Mouse (Mus musculus) testis, postnatal 14 days (tissue): Measurements from ENCODE around the gene Tstd1.

Experiments used
- DNase-seq: peaks from one replicate; pipeline ENCODE4 v3.0.0; 2021; ENCODE audit warnings: low spot score

Tstd1 gene

DNA sequence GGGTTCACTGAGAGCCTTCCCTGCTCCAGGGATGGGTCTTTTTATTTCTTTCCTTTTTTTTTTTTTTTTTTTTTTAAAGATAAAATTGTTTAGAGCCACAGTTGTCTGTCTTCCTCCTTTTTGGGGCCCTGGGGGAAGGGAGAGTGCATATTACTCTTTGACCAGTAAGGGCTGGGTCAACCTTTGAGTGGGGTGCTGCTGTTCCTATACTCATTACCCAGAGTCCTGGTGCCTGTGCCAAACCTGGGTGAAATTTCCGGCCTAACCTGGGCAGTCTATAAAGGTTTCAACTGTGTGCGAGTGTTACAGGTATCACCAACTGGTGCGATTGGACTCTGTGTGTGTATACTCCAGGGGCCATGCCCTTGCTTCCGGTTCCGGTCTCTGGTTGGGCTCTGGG lies at the start of gene Tstd1:
Tstd1 (plus strand) TSS at position 213 of the 400 bp plus-strand sequence.
- DNase-seq, result no peak

DNA sequence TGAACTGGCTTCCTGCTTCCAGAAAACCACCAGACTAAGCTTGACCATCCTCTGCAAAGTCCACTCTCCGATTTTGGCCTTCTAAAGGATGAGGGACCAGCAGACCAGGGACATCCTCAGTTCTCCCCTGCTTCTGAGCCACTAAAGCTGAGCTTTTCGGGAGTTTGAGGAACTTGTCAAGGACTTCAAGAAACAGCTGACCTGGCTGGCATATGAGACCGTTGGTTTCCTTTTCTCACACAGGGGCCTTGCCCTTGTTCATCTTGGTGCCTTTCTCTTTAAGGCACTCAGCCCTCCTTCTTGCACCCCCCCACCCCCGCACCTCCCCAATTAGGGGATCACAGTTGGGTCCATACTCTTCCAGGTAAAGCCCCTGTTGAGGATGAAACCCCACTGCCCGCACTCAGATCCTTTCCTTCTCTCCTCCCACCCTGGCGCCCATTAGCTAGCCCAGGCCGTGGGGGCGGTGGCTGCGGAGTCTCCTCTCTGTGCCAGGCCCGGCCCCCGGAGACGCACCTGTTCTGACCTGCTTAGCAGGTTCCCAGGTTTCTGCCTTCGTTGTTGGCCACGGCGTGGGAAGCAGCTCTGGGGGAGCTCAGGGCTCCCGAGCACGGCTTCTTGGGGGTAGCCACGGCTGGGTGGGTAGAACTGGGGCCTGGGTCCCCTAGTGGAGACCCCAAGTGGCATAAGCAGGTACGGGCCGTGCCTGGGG lies 48.7 kb upstream of the Tstd1 start, which contains the start of gene Nectin4:
Nectin4 (plus strand) TSS at position 255 of the 712 bp plus-strand sequence.
- DNase-seq, result peak; percentile 21

DNA sequence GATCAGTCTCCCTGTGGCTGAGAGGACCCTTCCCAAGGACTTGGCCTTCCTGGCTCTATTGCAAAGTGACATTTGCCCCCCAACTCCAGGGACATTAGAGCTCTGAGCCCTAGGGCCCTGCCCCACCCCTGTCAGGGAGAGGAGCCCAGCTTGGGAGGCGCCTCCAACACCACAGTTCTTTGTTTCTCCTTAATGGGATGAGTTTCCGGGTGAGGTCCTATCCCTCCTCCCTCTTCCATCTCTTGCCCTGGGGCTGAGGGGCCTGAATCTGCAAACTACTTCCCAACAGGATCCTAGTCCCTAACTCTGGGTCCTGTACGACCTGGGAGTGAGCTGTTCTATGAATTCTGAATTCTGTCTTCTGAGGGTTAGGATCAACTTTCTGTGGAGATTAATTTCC lies 45.8 kb upstream of the Tstd1 start:
- DNase-seq, result no peak

DNA sequence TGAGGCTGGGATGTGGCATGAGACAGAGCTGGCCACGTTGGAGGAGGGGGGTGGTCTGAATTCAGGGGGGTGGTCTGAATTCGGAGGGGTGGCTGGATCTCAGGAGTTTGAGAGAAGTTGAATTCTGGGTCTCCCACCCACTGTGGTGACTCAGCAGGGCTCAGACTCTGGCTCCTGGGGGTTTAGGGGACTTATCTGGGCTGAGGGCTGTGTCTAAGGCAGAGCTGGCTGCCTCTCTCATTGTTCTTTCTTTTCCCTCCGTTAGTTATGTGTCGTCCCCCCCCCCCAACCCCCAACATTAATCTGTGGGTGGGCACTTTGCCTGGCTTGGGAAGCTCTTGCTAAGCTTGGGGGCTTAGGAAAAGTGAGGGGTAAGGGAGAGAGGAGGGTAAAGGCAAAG lies 44.7 kb upstream of the Tstd1 start:
- DNase-seq, result no peak

DNA sequence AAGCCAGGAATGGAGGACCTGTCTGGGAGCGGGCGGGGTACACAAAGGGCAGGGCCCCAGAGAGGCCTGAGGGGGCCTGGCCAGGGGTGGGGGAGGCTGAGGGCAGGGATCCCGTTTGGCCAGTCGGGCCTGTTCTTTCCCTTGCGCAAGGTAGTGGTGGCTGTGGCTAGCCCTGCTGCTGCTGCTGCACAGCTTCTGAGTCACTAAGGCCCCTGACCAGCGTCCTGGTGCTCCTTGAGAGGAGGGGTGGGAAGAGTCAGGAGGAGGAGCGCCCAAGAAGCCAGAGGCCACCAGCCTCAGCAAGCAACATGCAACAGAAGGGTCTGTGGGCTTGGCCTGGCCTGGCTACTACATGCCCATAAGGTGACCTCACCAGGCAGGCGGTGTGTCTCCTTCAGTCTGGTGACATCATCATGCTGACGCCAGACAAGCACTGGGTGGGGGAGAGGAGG lies 43.0 kb upstream of the Tstd1 start:
- no peak for DNase-seq

DNA sequence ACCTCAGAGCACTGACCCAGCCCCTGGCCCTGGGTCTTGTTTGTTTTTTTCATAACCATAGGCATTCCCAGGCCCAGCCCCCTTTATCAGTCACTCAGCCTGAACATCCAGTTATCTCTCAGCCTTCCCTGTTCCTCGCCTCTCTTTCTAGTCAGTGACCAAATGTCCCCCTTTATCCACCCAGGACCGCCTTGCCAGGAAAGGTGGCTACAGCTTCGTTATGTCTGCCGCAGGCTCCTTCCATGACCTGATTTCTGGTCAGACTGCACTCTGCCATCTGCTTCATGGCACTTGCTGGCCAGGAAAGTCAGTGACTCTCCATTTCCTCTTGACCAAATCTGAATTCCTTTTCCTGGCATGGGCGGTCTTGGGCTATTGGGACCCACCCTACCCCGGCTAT lies 40.4 kb upstream of the Tstd1 start:
- DNase-seq, result no peak

DNA sequence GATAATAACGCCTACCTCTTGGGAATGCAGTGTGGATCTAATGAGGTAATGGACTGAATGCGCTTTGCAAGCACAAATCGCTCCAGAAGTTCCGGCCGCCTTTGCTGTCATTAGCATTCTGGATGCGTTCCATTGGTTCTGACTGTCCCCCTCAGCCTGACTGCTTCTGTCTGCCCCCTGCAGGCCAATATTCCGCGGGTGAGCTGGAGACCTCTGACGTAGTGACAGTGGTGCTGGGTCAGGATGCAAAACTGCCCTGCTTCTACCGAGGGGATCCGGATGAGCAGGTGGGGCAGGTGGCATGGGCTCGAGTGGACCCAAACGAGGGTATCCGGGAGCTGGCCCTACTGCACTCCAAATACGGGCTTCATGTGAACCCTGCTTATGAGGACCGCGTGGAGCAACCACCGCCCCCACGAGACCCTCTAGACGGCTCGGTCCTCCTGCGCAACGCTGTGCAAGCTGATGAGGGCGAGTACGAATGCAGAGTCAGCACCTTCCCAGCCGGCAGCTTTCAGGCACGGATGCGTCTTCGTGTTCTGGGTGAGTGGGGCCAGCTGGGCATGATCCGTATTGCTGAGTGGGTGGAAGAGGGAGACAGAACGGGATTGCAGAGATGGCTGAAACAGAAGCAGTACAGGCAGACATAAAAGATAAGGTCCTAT lies 38.6 kb upstream of the Tstd1 start:
- peak; percentile 51 for DNase-seq

DNA sequence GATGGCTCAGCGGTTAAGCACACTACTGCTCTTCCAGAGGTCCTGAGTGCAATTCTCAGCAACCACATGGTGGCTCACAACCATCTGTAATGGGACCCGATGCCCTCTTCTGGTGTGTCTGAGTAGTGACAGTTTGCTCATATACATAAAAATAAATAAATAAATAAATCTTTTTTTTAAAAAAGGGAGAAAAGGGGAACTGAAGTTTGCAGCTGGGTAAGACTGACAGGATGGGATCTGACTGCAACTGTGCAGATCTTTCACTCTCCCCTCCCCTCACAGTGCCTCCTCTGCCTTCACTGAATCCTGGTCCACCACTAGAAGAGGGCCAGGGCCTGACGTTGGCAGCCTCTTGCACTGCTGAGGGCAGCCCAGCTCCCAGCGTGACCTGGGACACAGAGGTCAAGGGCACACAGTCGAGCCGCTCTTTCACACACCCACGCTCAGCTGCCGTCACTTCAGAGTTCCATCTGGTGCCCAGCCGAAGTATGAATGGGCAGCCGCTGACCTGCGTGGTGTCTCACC lies 36.5 kb upstream of the Tstd1 start:
- no peak for DNase-seq

DNA sequence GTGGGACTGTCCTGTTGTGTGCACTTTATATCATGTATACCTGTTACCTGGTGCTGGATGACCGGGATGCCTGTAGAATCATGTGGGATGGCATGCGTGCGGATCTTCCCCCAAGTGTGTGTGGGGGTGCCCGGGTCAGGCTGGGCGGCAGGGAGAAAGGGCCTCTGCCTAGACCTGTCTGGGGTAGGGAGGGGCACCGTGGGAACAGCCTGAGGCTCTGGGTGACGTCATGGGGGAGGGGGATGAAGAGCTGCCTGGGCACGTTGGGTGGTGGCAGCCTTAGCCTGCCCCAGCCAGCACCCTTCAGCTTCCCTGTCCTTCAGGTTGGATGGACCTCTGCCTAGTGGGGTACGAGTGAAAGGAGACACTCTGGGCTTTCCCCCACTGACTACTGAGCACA lies 34.3 kb upstream of the Tstd1 start:
- DNase-seq, result no peak

DNA sequence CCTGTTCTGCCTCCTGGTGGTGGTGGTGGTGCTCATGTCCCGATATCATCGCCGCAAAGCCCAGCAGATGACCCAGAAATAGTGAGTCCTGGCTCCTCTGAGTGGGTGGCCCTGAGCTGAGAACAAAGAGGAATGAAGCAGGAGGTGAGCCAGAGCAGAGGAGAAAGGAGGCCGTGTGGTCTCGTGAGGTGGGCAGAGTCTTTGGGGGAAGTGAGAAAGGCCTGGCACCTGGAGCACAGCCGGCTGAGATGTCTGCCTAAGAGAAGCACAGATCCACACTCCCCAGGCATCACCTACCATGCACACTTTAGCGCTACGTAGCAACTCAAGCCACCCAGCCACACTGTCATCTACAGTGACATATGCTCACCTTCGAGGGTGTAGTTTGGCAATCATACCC lies 33.5 kb upstream of the Tstd1 start:
- no peak for DNase-seq

DNA sequence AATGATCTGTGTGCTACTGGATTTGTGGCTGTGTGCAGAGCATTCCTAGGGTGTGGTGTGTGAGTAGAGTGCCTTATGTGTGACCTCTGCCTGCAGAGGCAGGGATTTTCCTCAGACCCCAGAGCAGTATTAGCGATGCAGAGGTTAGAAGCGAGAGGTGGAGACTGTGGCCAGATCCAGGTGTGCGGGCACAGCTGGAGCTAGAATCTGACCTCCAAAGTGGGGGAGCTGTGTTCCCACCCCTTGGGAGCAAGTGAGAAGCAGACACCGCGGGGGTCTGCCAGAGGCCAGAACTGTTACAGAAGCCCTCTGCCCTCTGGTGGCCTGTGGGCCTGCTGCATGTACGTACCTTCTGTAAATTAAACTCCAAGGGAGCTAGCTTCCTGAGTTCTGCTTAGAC lies 31.6 kb upstream of the Tstd1 start:
- DNase-seq, result no peak

DNA sequence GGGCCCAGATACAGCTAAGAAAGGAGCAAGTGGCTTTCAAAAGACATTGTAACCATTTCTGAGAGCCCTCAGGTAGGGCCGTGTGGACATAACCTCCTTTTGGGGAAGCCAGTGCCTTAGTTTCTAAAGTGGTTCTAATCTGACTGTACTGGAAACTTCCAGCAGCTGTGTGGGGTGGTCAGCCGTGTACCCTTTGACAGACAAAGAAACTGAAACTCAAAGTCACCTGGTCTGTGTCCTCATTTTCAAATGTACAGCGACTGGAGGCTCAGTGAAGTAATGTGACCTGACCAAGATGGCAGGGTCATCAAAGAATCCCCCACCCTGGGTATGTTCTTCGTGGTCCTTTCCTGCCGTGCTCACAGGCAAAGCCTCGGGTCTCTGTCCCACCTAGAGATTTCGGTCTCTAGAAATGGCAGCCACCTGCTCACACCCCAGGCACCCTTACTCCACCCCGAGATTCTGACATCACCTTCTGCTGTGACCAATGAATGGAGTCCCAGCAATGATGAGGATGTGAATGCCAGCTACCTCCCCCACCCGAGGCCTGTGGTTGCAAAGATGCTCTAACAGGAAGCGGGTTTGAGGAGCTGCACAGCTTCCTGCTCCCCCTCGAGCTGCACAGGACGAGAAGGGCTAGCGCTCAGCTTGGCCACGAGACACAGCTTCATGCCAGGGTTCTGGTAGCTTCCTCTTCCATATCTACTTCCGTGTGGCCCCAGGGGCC lies 30.1 kb upstream of the Tstd1 start, which contains the start of gene Arhgap30:
Arhgap30 (plus strand) TSS at position 579 of the 727 bp plus-strand sequence.
- DNase-seq, result no peak

DNA sequence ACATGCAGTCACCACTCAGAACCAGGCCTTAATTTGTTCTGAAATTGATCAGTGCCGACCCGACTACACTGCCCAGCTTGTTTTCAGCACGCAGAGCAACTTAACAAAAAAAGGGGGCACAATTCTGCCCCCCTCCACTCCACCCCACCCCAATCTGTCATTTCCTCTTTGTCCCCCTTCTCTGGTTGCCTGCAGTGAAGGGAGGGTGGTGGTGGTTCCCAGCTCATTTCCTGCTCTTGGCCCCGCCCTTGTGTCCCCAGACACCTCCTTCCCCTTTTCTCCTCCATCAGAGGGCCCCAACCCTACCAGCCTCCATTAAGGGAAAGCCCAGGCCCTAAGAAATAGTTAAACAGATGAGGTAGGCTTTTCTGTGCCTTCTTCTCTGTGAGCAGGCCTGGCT lies 28.6 kb upstream of the Tstd1 start:
- DNase-seq, result no peak

DNA sequence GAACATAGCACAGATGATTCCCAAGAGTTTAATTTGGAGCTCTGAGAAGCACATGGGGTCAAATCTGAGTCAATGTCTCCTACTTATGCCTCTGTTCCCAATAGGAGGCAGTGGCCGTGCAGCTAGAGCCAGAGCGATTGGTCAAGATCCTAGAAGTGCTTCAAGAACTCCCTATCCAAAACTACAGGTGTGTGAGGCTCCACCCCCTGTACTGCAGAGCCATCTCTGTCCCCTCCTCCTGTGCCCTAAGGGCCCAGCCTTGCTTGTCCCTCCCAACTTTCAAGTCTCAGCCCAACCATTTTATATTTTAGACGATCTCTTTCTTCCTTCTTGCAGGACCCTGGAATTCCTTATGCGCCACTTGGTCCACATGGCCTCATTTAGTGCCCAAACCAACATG lies 16.9 kb upstream of the Tstd1 start:
- DNase-seq, result no peak

DNA sequence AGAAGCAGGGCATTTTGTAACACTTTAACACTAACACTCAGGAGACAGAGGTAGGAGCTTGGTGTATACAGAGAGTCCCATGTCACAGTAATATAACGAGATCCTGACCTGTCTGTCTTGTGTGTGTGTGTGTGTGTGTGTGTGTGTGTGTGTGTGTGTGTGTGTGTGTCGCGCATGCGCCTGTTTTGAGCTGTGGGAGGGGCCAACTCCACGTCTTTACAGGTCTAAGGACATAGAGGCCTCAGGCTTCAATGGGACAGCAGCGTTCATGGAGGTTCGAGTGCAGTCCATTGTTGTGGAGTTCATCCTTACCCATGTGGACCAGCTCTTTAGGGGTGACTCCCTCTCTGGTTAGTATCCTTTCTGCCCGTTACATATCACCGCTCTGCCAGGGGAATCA lies 15.7 kb upstream of the Tstd1 start:
- no peak for DNase-seq

DNA sequence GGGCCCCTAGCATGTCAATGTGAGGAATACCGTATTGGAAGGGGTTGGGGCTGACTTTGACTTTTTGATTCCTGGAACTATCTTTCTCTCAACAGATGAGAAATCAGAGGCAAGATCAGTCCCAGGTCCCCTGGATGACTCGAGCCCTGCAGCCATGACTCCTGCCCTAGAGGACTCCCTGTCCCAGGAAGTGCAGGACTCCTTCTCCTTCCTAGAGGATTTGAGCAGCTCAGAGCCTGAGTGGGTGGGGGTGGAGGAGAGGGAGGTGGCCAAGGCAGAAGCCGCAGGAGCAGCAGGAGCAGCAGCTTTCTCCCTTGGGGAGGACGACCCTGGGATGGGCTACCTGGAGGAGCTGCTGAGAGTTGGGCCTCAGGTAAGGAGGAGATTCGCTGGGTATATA lies 11.4 kb upstream of the Tstd1 start:
- DNase-seq, result no peak

DNA sequence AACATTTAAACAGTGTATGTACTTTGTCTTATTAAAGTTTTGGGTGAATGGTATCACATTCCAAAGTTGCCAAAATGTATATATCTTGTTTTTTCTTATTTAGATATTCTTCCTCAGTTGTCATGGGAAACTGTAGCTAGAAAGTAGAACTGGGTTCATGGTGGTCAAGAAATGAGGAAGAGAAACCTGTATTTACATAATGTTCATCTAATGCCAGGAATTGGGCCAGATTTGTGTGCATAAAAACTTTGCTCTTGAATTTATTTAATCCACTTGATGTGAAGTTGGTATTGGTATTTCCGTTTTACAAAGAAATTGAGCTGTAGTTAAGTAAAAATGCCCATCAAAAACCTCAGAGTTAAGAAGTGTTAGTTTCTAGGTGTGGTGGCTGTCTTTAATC lies 8.4 kb upstream of the Tstd1 start:
- DNase-seq, result no peak

DNA sequence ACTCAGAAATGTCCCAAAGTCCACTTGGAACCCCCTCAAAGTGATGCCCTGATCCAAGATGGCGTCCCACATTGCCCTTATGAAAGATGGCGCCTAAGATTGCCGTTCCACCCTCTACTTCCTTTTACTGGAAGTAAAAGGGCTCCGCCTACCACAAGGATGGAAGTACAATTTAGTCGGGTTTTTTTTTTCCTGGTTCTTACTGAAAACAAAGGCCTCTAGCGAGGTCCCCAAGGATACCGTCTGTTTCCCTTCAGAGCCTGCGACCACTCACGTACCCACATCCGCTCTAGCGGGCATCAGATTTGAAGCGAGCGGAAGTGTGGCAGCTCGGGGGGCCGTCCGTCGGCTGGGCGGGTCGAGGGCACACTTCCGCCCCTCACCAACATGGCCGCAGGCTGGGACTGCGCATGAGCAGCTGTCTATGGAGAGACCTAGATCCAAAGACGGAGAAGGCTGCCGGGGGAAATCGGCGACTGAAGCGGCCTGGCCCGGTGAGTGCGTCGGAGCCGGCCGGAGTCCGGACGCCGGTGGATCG lies 7.7 kb upstream of the Tstd1 start, which contains the start of gene Usf1:
Usf1 (plus strand) TSS at position 367 of the 538 bp plus-strand sequence.
- peak; percentile 95 for DNase-seq

DNA sequence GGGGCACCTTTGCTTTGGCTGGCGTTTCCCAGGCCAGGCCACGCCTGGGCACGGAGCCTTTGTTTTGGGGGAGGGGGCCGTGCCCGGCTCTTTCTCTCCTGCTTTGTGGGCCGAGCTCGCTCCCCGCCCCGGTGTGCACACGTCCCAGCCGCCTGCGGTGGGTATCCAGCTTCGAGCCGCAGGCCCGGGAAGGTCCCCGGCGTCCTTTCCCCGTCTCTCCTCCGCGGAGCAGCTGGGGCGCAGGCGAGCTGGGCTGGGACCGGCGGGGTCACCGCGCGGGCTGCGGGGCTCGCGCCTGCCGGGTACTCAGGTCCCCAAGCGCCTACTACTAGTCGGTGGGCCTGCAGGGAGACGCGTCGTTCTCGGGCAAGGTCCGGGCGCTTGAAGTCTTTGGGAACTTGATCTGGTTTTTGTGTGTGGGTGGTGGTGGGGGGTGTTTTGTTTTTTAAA lies 7.2 kb upstream of the Tstd1 start:
- DNase-seq, result no peak

DNA sequence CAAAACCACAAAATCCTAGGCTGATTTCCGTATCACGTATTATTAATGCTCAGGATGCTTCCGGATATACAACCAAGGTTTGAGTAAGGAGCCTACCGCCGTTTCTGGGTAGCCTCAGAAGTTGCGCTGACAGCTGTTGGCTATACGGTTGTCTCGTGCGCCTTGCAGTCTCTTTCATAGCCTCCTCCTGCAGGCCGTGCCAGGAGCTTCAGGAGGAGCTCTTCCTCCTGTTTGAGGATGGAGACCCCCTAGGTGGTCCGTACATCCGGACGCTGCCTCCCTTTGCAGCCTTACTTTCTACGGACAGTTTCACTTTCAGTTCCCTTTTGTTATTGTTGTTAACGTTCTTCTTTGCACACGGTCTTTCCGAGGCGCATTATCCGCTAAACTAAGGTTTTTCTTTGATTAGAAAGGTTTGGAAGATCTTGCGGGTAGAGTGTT lies 6.7 kb upstream of the Tstd1 start:
- peak; percentile 49 for DNase-seq

DNA sequence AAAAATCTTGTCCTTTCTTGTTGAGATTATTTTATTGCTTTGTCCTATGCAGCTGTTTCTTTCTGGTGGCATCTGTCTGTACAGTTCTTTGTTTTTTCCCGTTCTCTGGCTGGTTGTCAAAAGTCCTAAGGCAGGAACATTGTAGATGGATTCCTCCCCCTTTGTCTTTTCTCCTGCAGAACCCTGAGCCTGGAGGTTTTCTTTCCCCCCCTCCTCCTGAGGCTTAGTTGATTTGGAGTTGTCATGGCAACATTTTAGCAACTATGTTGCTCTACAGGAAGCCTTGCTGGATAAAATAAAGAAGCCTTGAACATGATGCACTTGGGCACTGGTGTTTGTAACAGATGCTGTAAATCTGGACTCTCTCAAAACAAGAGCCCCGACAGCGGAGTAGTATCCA lies 6.2 kb upstream of the Tstd1 start:
- peak; percentile 81 for DNase-seq

DNA sequence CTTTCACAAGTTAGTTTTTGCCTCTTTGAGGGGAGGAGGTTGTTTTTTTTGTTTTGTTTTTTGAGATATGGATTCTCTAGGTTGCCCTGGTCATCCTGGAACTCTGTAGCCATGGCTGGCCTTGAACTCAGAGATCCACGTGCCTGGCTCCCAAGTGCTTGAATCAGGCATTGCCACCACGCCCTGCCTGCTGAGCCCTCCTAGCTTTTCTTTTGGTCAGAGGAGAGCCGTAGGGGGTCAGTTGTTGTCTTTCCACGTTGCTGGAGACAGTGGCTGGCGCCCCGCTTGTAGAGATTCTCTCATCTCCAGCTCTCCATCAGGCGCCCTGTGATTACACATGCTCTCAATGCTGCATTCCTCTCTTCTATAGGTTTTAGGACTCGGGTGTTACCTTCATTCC lies 5.1 kb upstream of the Tstd1 start:
- DNase-seq, result no peak
